Mouse (Mus musculus) C2C12 (cell line): ENCODE measurements around the gene Qser1.

Source experiments
- CEBPB ChIP-seq: IDR thresholded peaks from one replicate; pipeline ENCODE4 v1.6.1; 2011; ENCODE audit warnings: low read depth, mild to moderate bottlenecking, control low read depth, moderate library complexity
- CTCF ChIP-seq: IDR thresholded peaks from one replicate; pipeline ENCODE4 v1.5.1; 2011; ENCODE audit not compliant: control insufficient read depth, insufficient read depth, insufficient read length
- MAX ChIP-seq: IDR thresholded peaks from one replicate; pipeline ENCODE4 v1.6.1; 2011; ENCODE audit warnings: mild to moderate bottlenecking, control low read depth
- MYOD1 ChIP-seq: IDR thresholded peaks from one replicate; pipeline ENCODE4 v1.6.1; 2011; ENCODE audit warnings: low read depth; ENCODE audit not compliant: control insufficient read depth, insufficient read length
- MYOG ChIP-seq: IDR thresholded peaks from one replicate; pipeline ENCODE4 v1.6.1; 2011; ENCODE audit not compliant: control insufficient read depth, insufficient read length; ENCODE audit errors: extremely low read depth
- USF1 ChIP-seq: IDR thresholded peaks from one replicate; pipeline ENCODE4 v1.6.1; 2011; ENCODE audit warnings: low read depth, mild to moderate bottlenecking, control low read depth, moderate library complexity

- TF ChIP-seq CTCF (no peak), MYOG (no peak), MYOD1 (no peak), CEBPB (no peak), USF1 (peak; percentile 62), MAX (peak; percentile 31)
Measured at GRCm38 (mm10) chr2:104742741-104743064, 73.9 kb downstream of the Qser1 start, which contains the start of gene Depdc7.
